Mouse (Mus musculus): Measurements from ENCODE around the gene Atp5e. TPM values are rescaled to one million over a fixed set of nuclear protein-coding genes. Genes with fewer than 3 reads are reported as not detected.

Atp5e gene
- polyA plus RNA-seq, 1 experiment from 2014 or later: 936 TPM

GRCm38 (mm10) chr2:174487005-174487404, 23.1 kb upstream of the Atp5e start:
- Histone ChIP-seq H3K9ac (replicated peaks; ENCODE audit: low read depth, low read length) (no peak overlapping the region), H3K4me2 (replicated peaks; ENCODE audit: low read depth, low read length) (no peak overlapping the region), H3K4me1 (ENCODE audit: control insufficient read depth, insufficient read depth, low read length) (no peaks in the 10 kb centered on the region), H3K36me3 (ENCODE audit: control insufficient read depth, insufficient read depth, low read length) (no peaks in the 10 kb centered on the region), H3K27me3 (ENCODE audit: control insufficient read depth, insufficient read depth, low read length) (no peaks in the 10 kb centered on the region), H3K4me3 (ENCODE audit: low read depth, low read length) (no peak overlapping the region), H3K9me3 (ENCODE audit: control insufficient read depth, low read depth, low read length) (no peaks in the 10 kb centered on the region), H3K27ac (ENCODE audit: low read length) (no peak overlapping the region)
- no peak for ATAC-seq (ENCODE audit: insufficient number of reproducible peaks, insufficient read depth, low FRiP score, low read depth)
- 65% methylated on average over 5 of the region's 5 CpGs for WGBS

GRCm38 (mm10) chr2:174478746-174479145, 14.8 kb upstream of the Atp5e start:
- no peaks in the 10 kb centered on the region for H3K27me3 ChIP-seq (ENCODE audit: control insufficient read depth, insufficient read depth, low read length)
- no peaks in the 10 kb centered on the region for H3K9me3 ChIP-seq (ENCODE audit: control insufficient read depth, low read depth, low read length)
- H3K4me3 ChIP-seq (ENCODE audit: low read depth, low read length): no peak overlapping the region
- no peak overlapping the region for H3K4me2 ChIP-seq (replicated peaks; ENCODE audit: low read depth, low read length)
- no peak for ATAC-seq (ENCODE audit: insufficient number of reproducible peaks, insufficient read depth, low FRiP score, low read depth)
- H3K4me1 ChIP-seq (ENCODE audit: control insufficient read depth, insufficient read depth, low read length): no peaks in the 10 kb centered on the region
- 73% methylated on average over 5 of the region's 5 CpGs for WGBS
- H3K36me3 ChIP-seq (ENCODE audit: control insufficient read depth, insufficient read depth, low read length): no peaks in the 10 kb centered on the region
- H3K9ac ChIP-seq (replicated peaks; ENCODE audit: low read depth, low read length): no peak overlapping the region
- no peak overlapping the region for H3K27ac ChIP-seq (ENCODE audit: low read length)

GRCm38 (mm10) chr2:174477543-174478319, 13.8 kb upstream of the Atp5e start:
- H3K27ac ChIP-seq (ENCODE audit: low read length): peak overlapping the region; percentile 71
- no peak overlapping the region for H3K4me3 ChIP-seq (ENCODE audit: low read depth, low read length)
- H3K4me2 ChIP-seq (replicated peaks; ENCODE audit: low read depth, low read length): no peak overlapping the region
- H3K27me3 ChIP-seq (ENCODE audit: control insufficient read depth, insufficient read depth, low read length): no peaks in the 10 kb centered on the region
- H3K9me3 ChIP-seq (ENCODE audit: control insufficient read depth, low read depth, low read length): no peaks in the 10 kb centered on the region
- WGBS: 69% methylated on average over 3 of the region's 3 CpGs
- ATAC-seq (ENCODE audit: insufficient number of reproducible peaks, insufficient read depth, low FRiP score, low read depth): peak; percentile 46; the same call in 1 of the 2 replicates
- no peaks in the 10 kb centered on the region for H3K4me1 ChIP-seq (ENCODE audit: control insufficient read depth, insufficient read depth, low read length)
- no peaks in the 10 kb centered on the region for H3K36me3 ChIP-seq (ENCODE audit: control insufficient read depth, insufficient read depth, low read length)
- H3K9ac ChIP-seq (replicated peaks; ENCODE audit: low read depth, low read length): no peak overlapping the region

GRCm38 (mm10) chr2:174473550-174473927, 9.6 kb upstream of the Atp5e start:
- ATAC-seq (ENCODE audit: insufficient number of reproducible peaks, insufficient read depth, low FRiP score, low read depth): no peak
- H3K9me3 ChIP-seq (ENCODE audit: control insufficient read depth, low read depth, low read length): no peaks in the 10 kb centered on the region
- 67% methylated on average over 5 of the region's 5 CpGs for WGBS

GRCm38 (mm10) chr2:174472818-174473549, 9.1 kb upstream of the Atp5e start, which contains the start of gene Prelid3b:
Prelid3b (minus strand) TSS chr2:174473081.
- Histone ChIP-seq H3K9me3 (ENCODE audit: control insufficient read depth, low read depth, low read length) (no peaks in the 10 kb centered on the region), H3K36me3 (ENCODE audit: control insufficient read depth, insufficient read depth, low read length) (peaks cover 11% of the 10 kb centered on the region), H3K4me2 (replicated peaks; ENCODE audit: low read depth, low read length) (peak within 1 kb of the TSS; percentile 73), H3K4me1 (ENCODE audit: control insufficient read depth, insufficient read depth, low read length) (peaks cover 14% of the 10 kb centered on the region; the same call in 1 of the 2 replicates), H3K27me3 (ENCODE audit: control insufficient read depth, insufficient read depth, low read length) (no peaks in the 10 kb centered on the region), H3K27ac (ENCODE audit: low read length) (peak within 1 kb of the TSS; percentile 69; the same call in 1 of the 2 replicates), H3K4me3 (ENCODE audit: low read depth, low read length) (peak within 1 kb of the TSS; percentile 68), H3K9ac (replicated peaks; ENCODE audit: low read depth, low read length) (peak within 1 kb of the TSS; percentile 81)
- WGBS: under 1% methylated on average over 53 of the region's 53 CpGs
- peak; percentile 96 for ATAC-seq (ENCODE audit: insufficient number of reproducible peaks, insufficient read depth, low FRiP score, low read depth)

More at GRCm38 (mm10) chr2:174473550-174473927, 9.6 kb upstream of the Atp5e start:
- Histone ChIP-seq H3K27me3 (ENCODE audit: control insufficient read depth, insufficient read depth, low read length) (no peaks in the 10 kb centered on the region), H3K27ac (ENCODE audit: low read length) (peak overlapping the region; percentile 69; the same call in 1 of the 2 replicates), H3K4me3 (ENCODE audit: low read depth, low read length) (peak overlapping the region; percentile 68), H3K36me3 (ENCODE audit: control insufficient read depth, insufficient read depth, low read length) (peaks cover 5% of the 10 kb centered on the region; the same call in 1 of the 2 replicates), H3K4me1 (ENCODE audit: control insufficient read depth, insufficient read depth, low read length) (peaks cover 14% of the 10 kb centered on the region; the same call in 1 of the 2 replicates), H3K4me2 (replicated peaks; ENCODE audit: low read depth, low read length) (peak overlapping the region; percentile 50), H3K9ac (replicated peaks; ENCODE audit: low read depth, low read length) (peak overlapping the region; percentile 14; the same call in 1 of the 2 replicates)

- peak overlapping the region; percentile 81 for H3K9ac ChIP-seq (replicated peaks; ENCODE audit: low read depth, low read length)
- 7% methylated on average over 30 of the region's 30 CpGs for WGBS
Observed at GRCm38 (mm10) chr2:174472407-174472806, 8.5 kb upstream of the Atp5e start.

GRCm38 (mm10) chr2:174470786-174471405, 7.0 kb upstream of the Atp5e start:
- Histone ChIP-seq H3K36me3 (ENCODE audit: control insufficient read depth, insufficient read depth, low read length) (peaks cover 16% of the 10 kb centered on the region), H3K9ac (replicated peaks; ENCODE audit: low read depth, low read length) (no peak overlapping the region), H3K27ac (ENCODE audit: low read length) (no peak overlapping the region), H3K9me3 (ENCODE audit: control insufficient read depth, low read depth, low read length) (no peaks in the 10 kb centered on the region), H3K27me3 (ENCODE audit: control insufficient read depth, insufficient read depth, low read length) (no peaks in the 10 kb centered on the region), H3K4me3 (ENCODE audit: low read depth, low read length) (no peak overlapping the region), H3K4me2 (replicated peaks; ENCODE audit: low read depth, low read length) (no peak overlapping the region), H3K4me1 (ENCODE audit: control insufficient read depth, insufficient read depth, low read length) (peaks cover 14% of the 10 kb centered on the region; the same call in 1 of the 2 replicates)
- 88% methylated on average over 7 of the region's 7 CpGs for WGBS
- no peak for ATAC-seq (ENCODE audit: insufficient number of reproducible peaks, insufficient read depth, low FRiP score, low read depth)

More at GRCm38 (mm10) chr2:174472407-174472806, 8.5 kb upstream of the Atp5e start:
- H3K36me3 ChIP-seq (ENCODE audit: control insufficient read depth, insufficient read depth, low read length): peaks cover 12% of the 10 kb centered on the region
- H3K4me1 ChIP-seq (ENCODE audit: control insufficient read depth, insufficient read depth, low read length): peaks cover 14% of the 10 kb centered on the region; the same call in 1 of the 2 replicates
- no peak overlapping the region for H3K27ac ChIP-seq (ENCODE audit: low read length)
- no peaks in the 10 kb centered on the region for H3K9me3 ChIP-seq (ENCODE audit: control insufficient read depth, low read depth, low read length)
- no peaks in the 10 kb centered on the region for H3K27me3 ChIP-seq (ENCODE audit: control insufficient read depth, insufficient read depth, low read length)
- ATAC-seq (ENCODE audit: insufficient number of reproducible peaks, insufficient read depth, low FRiP score, low read depth): no peak; the same call in 1 of the 2 replicates
- peak overlapping the region; percentile 68 for H3K4me3 ChIP-seq (ENCODE audit: low read depth, low read length)
- H3K4me2 ChIP-seq (replicated peaks; ENCODE audit: low read depth, low read length): peak overlapping the region; percentile 73

- Histone ChIP-seq H3K4me3 (ENCODE audit: low read depth, low read length) (no peak overlapping the region), H3K36me3 (ENCODE audit: control insufficient read depth, insufficient read depth, low read length) (peaks cover 17% of the 10 kb centered on the region), H3K27ac (ENCODE audit: low read length) (no peak overlapping the region), H3K4me1 (ENCODE audit: control insufficient read depth, insufficient read depth, low read length) (peaks cover 14% of the 10 kb centered on the region; the same call in 1 of the 2 replicates), H3K27me3 (ENCODE audit: control insufficient read depth, insufficient read depth, low read length) (no peaks in the 10 kb centered on the region), H3K9ac (replicated peaks; ENCODE audit: low read depth, low read length) (no peak overlapping the region), H3K4me2 (replicated peaks; ENCODE audit: low read depth, low read length) (no peak overlapping the region), H3K9me3 (ENCODE audit: control insufficient read depth, low read depth, low read length) (no peaks in the 10 kb centered on the region)
- WGBS: 68% methylated on average over 4 of the region's 4 CpGs
- no peak for ATAC-seq (ENCODE audit: insufficient number of reproducible peaks, insufficient read depth, low FRiP score, low read depth)
Observed at GRCm38 (mm10) chr2:174470333-174470732, 6.4 kb upstream of the Atp5e start.
